Mouse (Mus musculus) urinary bladder, postnatal 25 days (tissue): Measurements from ENCODE around the gene Zgrf1.

Experiments
- DNase-seq: peaks from one replicate; pipeline ENCODE4 v3.0.0; 2022; ENCODE audit warnings: low spot score

Gene Zgrf1

GRCm38 (mm10) chr3:127552973-127553719 is at the start of gene Zgrf1, which contains the start of gene Larp7:
Zgrf1 (plus strand) TSS chr3:127553489.
Larp7 (minus strand) TSS chr3:127553349.
- peak; percentile 95 for DNase-seq

- no peak for DNase-seq
These were observed 45.2 kb upstream of the Zgrf1 start for GRCm38 (mm10) chr3:127507878-127508783.

GRCm38 (mm10) chr3:127511786-127512746 is 41.2 kb upstream of the Zgrf1 start:
- no peak for DNase-seq

GRCm38 (mm10) chr3:127512794-127513335 is 40.4 kb upstream of the Zgrf1 start:
- no peak for DNase-seq

- DNase-seq, result no peak
These were observed 39.6 kb upstream of the Zgrf1 start for GRCm38 (mm10) chr3:127513699-127514098.

- no peak for DNase-seq
These were observed 38.0 kb upstream of the Zgrf1 start for GRCm38 (mm10) chr3:127515251-127515650.

- DNase-seq, result no peak
These were observed 33.0 kb upstream of the Zgrf1 start for GRCm38 (mm10) chr3:127520300-127520699.

- no peak for DNase-seq
These were observed 32.1 kb upstream of the Zgrf1 start for GRCm38 (mm10) chr3:127521156-127521555.

- no peak for DNase-seq
These were observed 28.0 kb upstream of the Zgrf1 start for GRCm38 (mm10) chr3:127525188-127525819.

- DNase-seq, result no peak
These were observed 25.7 kb upstream of the Zgrf1 start for GRCm38 (mm10) chr3:127527465-127528034.

- no peak for DNase-seq
These were observed 24.1 kb upstream of the Zgrf1 start for GRCm38 (mm10) chr3:127529210-127529609.

- no peak for DNase-seq
These were observed 23.5 kb upstream of the Zgrf1 start for GRCm38 (mm10) chr3:127529824-127530223.

- DNase-seq, result no peak
These were observed 23.0 kb upstream of the Zgrf1 start for GRCm38 (mm10) chr3:127530293-127530692.

GRCm38 (mm10) chr3:127539193-127539592 is 14.1 kb upstream of the Zgrf1 start:
- DNase-seq, result no peak

GRCm38 (mm10) chr3:127543976-127544375 is 9.3 kb upstream of the Zgrf1 start:
- no peak for DNase-seq

GRCm38 (mm10) chr3:127544610-127545121 is 8.6 kb upstream of the Zgrf1 start:
- DNase-seq, result no peak

GRCm38 (mm10) chr3:127547882-127548281 is 5.4 kb upstream of the Zgrf1 start:
- DNase-seq, result no peak

- peak; percentile 7 for DNase-seq
These were observed 786 bp upstream of the Zgrf1 start for GRCm38 (mm10) chr3:127552434-127552972.

- no peak for DNase-seq
These were observed 393 bp downstream of the Zgrf1 start for GRCm38 (mm10) chr3:127553720-127554043.

- DNase-seq, result no peak
These were observed 1.4 kb downstream of the Zgrf1 start for GRCm38 (mm10) chr3:127554723-127555122.
